Mouse (Mus musculus) testis, adult 2 months (tissue): ENCODE data around the gene E130308A19Rik.

Source experiments
- CTCF ChIP-seq: fragments of 200-500 bp; IDR thresholded peaks from 2 replicates; pipeline ENCODE4 v1.5.1; 2012; ENCODE audit warnings: low read depth, mild to moderate bottlenecking, inconsistent platforms, low read length, moderate library complexity; ENCODE audit not compliant: control insufficient read depth, insufficient read depth, insufficient replicate concordance
- POLR2A ChIP-seq: fragments of 200-500 bp; IDR thresholded peaks from 2 replicates; pipeline ENCODE4 v1.6.1; 2012; ENCODE audit warnings: low read depth, mild to moderate bottlenecking, inconsistent platforms, low read length, moderate library complexity; ENCODE audit not compliant: control insufficient read depth

GRCm38 (mm10) chr4:59761365-59761729 is 135.3 kb downstream of the E130308A19Rik start:
- TF ChIP-seq POLR2A = no peak
- TF ChIP-seq CTCF = no peak
